Mouse (Mus musculus) gastrocnemius, adult 2 months (tissue): ENCODE data around the gene Jarid2. TPM values are rescaled to one million over a fixed set of nuclear protein-coding genes. Genes with fewer than 3 reads are reported as not detected.

ENCODE experiments used
- DNase-seq: peaks from one replicate; pipeline ENCODE4 v3.0.0; 2022
- H3K27ac ChIP-seq: fragments of 200-600 bp; 2 replicates; pipeline ENCODE4 v1.8.1; 2022; ENCODE audit warnings: mild to moderate bottlenecking
- H3K4me3 ChIP-seq: fragments of 200-600 bp; 2 replicates; pipeline ENCODE4 v1.8.1; 2022; ENCODE audit warnings: mild to moderate bottlenecking, moderate library complexity
- CTCF ChIP-seq: fragments of 200-600 bp; IDR thresholded peaks from 2 replicates; pipeline ENCODE4 v1.8.1; 2022; ENCODE audit warnings: antibody characterized with exemption, mild to moderate bottlenecking, moderate library complexity
- intact Hi-C: fragments of 180-260 bp; cut with DNase I; formaldehyde crosslinking; loops from one replicate; pipeline ENCODE4 v1.15.1; 2025
- total RNA-seq, 2 experiments: library from RNA; stranded (reverse); gene quantifications; 2 replicates each; pipeline ENCODE4 v1.2.3; 2021

The Jarid2 gene
- total RNA-seq, 2 experiments from 2014 or later: 26.0 to 29.0 TPM

- intact Hi-C loops: no loop called here
- DNase-seq: no peak
- no peak overlapping the region for H3K4me3 ChIP-seq
- peak overlapping the region; percentile 41; the same call in 1 of the 2 replicates for H3K27ac ChIP-seq
- no peak for TF ChIP-seq CTCF
Measured at GRCm38 (mm10) chr13:44795891-44796290, 66.6 kb downstream of the Jarid2 start.

GRCm38 (mm10) chr13:44796775-44797174 lies 67.5 kb downstream of the Jarid2 start:
- Histone ChIP-seq H3K4me3 (no peak overlapping the region), H3K27ac (no peak overlapping the region)
- peak; percentile 70 for DNase-seq
- intact Hi-C loops: no loop called here
- no peak for TF ChIP-seq CTCF

GRCm38 (mm10) chr13:44798280-44798679 lies 69.0 kb downstream of the Jarid2 start:
- Histone ChIP-seq H3K27ac (no peak overlapping the region), H3K4me3 (no peak overlapping the region)
- intact Hi-C loops: no loop called here
- DNase-seq: no peak
- peak; percentile 36; the same call in 1 of the 2 replicates for TF ChIP-seq CTCF

- intact Hi-C loops: no loop called here
- TF ChIP-seq CTCF: no peak
Measured at GRCm38 (mm10) chr13:44799166-44799565, 69.9 kb downstream of the Jarid2 start.

GRCm38 (mm10) chr13:44800059-44800458 lies 70.8 kb downstream of the Jarid2 start:
- no peak for DNase-seq
- no peak for TF ChIP-seq CTCF
- Histone ChIP-seq H3K27ac (peak overlapping the region; percentile 12), H3K4me3 (peak overlapping the region; percentile 27)
- intact Hi-C loops: no loop called here

More at GRCm38 (mm10) chr13:44799166-44799565, 69.9 kb downstream of the Jarid2 start:
- no peak overlapping the region; the same call in 1 of the 2 replicates for H3K27ac ChIP-seq
- DNase-seq: no peak
- H3K4me3 ChIP-seq: no peak overlapping the region

- Histone ChIP-seq H3K4me3 (no peak overlapping the region), H3K27ac (no peak overlapping the region)
- TF ChIP-seq CTCF: peak; percentile 76
- intact Hi-C loops: no loop called here
- peak; percentile 60 for DNase-seq
Measured at GRCm38 (mm10) chr13:44804876-44805275, 75.6 kb downstream of the Jarid2 start.

- no peak for TF ChIP-seq CTCF
Measured at GRCm38 (mm10) chr13:44808307-44808706, 79.0 kb downstream of the Jarid2 start.

GRCm38 (mm10) chr13:44811021-44811420 lies 81.7 kb downstream of the Jarid2 start:
- Histone ChIP-seq H3K4me3 (no peak overlapping the region), H3K27ac (no peak overlapping the region)
- TF ChIP-seq CTCF: no peak
- no peak for DNase-seq
- intact Hi-C loops: no loop called here

More at GRCm38 (mm10) chr13:44808307-44808706, 79.0 kb downstream of the Jarid2 start:
- Histone ChIP-seq H3K4me3 (no peak overlapping the region), H3K27ac (no peak overlapping the region)
- intact Hi-C loops: no loop called here
- no peak for DNase-seq

GRCm38 (mm10) chr13:44811601-44812000 lies 82.3 kb downstream of the Jarid2 start:
- no peak overlapping the region for H3K27ac ChIP-seq
- intact Hi-C loops: no loop called here
- H3K4me3 ChIP-seq: no peak overlapping the region
- no peak for TF ChIP-seq CTCF
- DNase-seq: no peak

- TF ChIP-seq CTCF: no peak
- no peak overlapping the region for H3K4me3 ChIP-seq
- intact Hi-C loops: no loop called here
Measured at GRCm38 (mm10) chr13:44812381-44812780, 83.1 kb downstream of the Jarid2 start.

GRCm38 (mm10) chr13:44819400-44819799 lies 90.1 kb downstream of the Jarid2 start:
- TF ChIP-seq CTCF: no peak
- peak; percentile 64 for DNase-seq
- Histone ChIP-seq H3K4me3 (no peak overlapping the region; the same call in 1 of the 2 replicates), H3K27ac (peak overlapping the region; percentile 48)
- intact Hi-C loops: no loop called here

More at GRCm38 (mm10) chr13:44812381-44812780, 83.1 kb downstream of the Jarid2 start:
- no peak for DNase-seq
- no peak overlapping the region for H3K27ac ChIP-seq

GRCm38 (mm10) chr13:44822578-44822977 lies 93.3 kb downstream of the Jarid2 start:
- no peak for TF ChIP-seq CTCF

GRCm38 (mm10) chr13:44828903-44829302 lies 99.6 kb downstream of the Jarid2 start:
- no peak for TF ChIP-seq CTCF
- no peak for DNase-seq
- no peak overlapping the region for H3K27ac ChIP-seq
- no peak overlapping the region for H3K4me3 ChIP-seq
- intact Hi-C loops: no loop called here

More at GRCm38 (mm10) chr13:44822578-44822977, 93.3 kb downstream of the Jarid2 start:
- no peak for DNase-seq
- Histone ChIP-seq H3K4me3 (no peak overlapping the region), H3K27ac (no peak overlapping the region)
- intact Hi-C loops: no loop called here

GRCm38 (mm10) chr13:44832104-44832503 lies 102.8 kb downstream of the Jarid2 start:
- H3K4me3 ChIP-seq: no peak overlapping the region
- intact Hi-C loops: loop anchor here (5.0 to 10.0 kb wide), 4 partner anchors 70 to 1037 kb away; no protein-coding TSS in a partner anchor
- TF ChIP-seq CTCF: no peak
- no peak for DNase-seq
- H3K27ac ChIP-seq: no peak overlapping the region
